Mouse (Mus musculus) c-Kit-positive CD71-negative TER-119-negative erythroid progenitor cells, embryonic 14.5 days (primary cell): ENCODE data around the gene Slc25a34.

Experiments used
- DNase-seq: peaks from one replicate; pipeline ENCODE4 v3.0.0-alpha.2; 2013; ENCODE audit warnings: low read depth

Gene Slc25a34

GRCm38 (mm10) chr4:141623666-141624065 lies at the start of gene Slc25a34:
TSS of gene Slc25a34 (minus strand) at chr4:141623821.
- no peak for DNase-seq

- no peak for DNase-seq
Observed at GRCm38 (mm10) chr4:141672325-141672724, 48.7 kb upstream of the Slc25a34 start.

- DNase-seq = no peak
Observed at GRCm38 (mm10) chr4:141671389-141671788, 47.8 kb upstream of the Slc25a34 start.

GRCm38 (mm10) chr4:141669898-141670712 lies 46.5 kb upstream of the Slc25a34 start:
- DNase-seq = peak; percentile 50

GRCm38 (mm10) chr4:141664799-141665198 lies 41.2 kb upstream of the Slc25a34 start, which contains the start of gene Plekhm2:
TSS of gene Plekhm2 (minus strand) at chr4:141664899.
- no peak for DNase-seq

- DNase-seq = peak; percentile 48
Observed at GRCm38 (mm10) chr4:141664011-141664745, 40.6 kb upstream of the Slc25a34 start.

- DNase-seq = no peak
Observed at GRCm38 (mm10) chr4:141663122-141663931, 39.7 kb upstream of the Slc25a34 start.

GRCm38 (mm10) chr4:141660884-141661283 lies 37.3 kb upstream of the Slc25a34 start:
- no peak for DNase-seq

- no peak for DNase-seq
Observed at GRCm38 (mm10) chr4:141659739-141660138, 36.1 kb upstream of the Slc25a34 start.

- DNase-seq = no peak
Observed at GRCm38 (mm10) chr4:141658846-141659484, 35.3 kb upstream of the Slc25a34 start.

- no peak for DNase-seq
Observed at GRCm38 (mm10) chr4:141656932-141657331, 33.3 kb upstream of the Slc25a34 start.

- no peak for DNase-seq
Observed at GRCm38 (mm10) chr4:141655908-141656608, 32.4 kb upstream of the Slc25a34 start.

- no peak for DNase-seq
Observed at GRCm38 (mm10) chr4:141654509-141654908, 30.9 kb upstream of the Slc25a34 start.

GRCm38 (mm10) chr4:141653813-141654212 lies 30.2 kb upstream of the Slc25a34 start:
- DNase-seq = no peak

GRCm38 (mm10) chr4:141653044-141653443 lies 29.4 kb upstream of the Slc25a34 start:
- DNase-seq = no peak

- no peak for DNase-seq
Observed at GRCm38 (mm10) chr4:141651944-141652343, 28.3 kb upstream of the Slc25a34 start.

- no peak for DNase-seq
Observed at GRCm38 (mm10) chr4:141651286-141651685, 27.7 kb upstream of the Slc25a34 start.

- DNase-seq = no peak
Observed at GRCm38 (mm10) chr4:141649244-141649643, 25.6 kb upstream of the Slc25a34 start.

- no peak for DNase-seq
Observed at GRCm38 (mm10) chr4:141648262-141648661, 24.6 kb upstream of the Slc25a34 start.

GRCm38 (mm10) chr4:141647187-141647586 lies 23.6 kb upstream of the Slc25a34 start:
- no peak for DNase-seq

- no peak for DNase-seq
Observed at GRCm38 (mm10) chr4:141645988-141646387, 22.4 kb upstream of the Slc25a34 start.
